Mouse (Mus musculus): ENCODE measurements around the gene 2410131K14Rik.
A peak's percentile ranks its signal among the peaks of the same experiment; 100 is the strongest.

Gene 2410131K14Rik

GRCm38 (mm10) chr5:118244606-118245443 lies at the start of gene 2410131K14Rik, which contains the start of gene Rnft2:
Gene 2410131K14Rik, plus strand, starts transcription at chr5:118245227.
Gene Rnft2, minus strand, starts transcription at chr5:118245116.
- DNase-seq: peak; percentile 100

DNA sequence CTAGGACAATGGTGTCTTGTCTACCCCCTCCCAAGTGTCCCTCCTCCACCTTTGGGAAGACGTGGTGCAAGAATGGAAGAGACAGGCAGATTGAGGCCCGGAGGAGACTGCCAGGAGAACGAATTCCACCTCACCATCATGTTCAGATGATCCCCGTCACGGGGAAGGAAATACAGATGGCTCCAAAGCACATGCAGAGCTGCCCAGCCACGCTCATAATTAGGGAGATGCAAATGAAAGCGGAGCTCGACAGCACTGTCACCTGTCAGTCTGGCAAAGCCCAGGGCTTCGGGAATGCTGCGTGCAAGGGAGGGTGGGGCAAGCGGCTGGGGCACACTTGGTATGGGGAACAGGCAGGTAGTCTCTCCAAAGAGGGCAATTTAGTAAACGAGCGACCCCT lies 47.6 kb upstream of the 2410131K14Rik start:
- DNase-seq: peak; percentile 63 to 69

DNA sequence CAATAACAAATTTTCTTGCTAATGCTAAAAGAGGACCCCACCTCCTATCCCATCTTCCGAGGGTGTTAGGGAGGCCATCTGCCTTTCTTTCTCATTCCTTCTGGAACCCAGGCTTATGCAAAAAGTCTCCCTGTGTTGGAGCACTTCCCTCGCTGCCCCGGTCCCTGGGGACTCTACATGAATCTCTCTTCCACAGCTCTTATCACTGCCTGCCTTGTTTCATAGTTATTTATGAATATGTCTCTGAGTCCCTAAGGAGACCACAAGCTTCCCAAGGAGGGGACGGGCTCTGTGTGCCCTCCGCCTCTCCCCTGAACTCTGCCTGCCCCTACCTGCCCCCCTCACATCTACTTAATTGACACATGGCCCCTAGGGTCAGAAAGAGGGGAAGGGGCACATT lies 45.4 kb upstream of the 2410131K14Rik start:
- no peak for DNase-seq

- no peak for DNase-seq
Measured at GRCm38 (mm10) chr5:118204675-118205440, 40.2 kb upstream of the 2410131K14Rik start.

DNA sequence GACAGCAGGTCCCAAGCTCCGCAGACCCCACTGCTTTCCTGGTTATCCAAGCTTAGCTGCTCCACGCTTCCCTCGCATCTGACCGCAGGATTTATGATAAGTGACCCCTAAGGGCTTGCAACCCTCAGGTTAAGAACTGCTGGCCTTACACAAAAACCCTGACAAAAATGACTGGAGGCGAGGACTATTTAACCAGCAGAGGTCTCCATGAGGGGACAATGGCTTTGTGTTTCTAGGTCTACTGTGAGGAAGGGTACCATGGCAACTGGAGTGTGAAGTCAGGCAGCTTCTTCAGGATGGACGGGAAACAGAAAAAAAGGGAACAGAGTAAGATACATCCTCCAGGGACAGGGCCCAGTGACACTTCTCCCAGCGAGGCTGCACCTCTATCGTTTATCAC lies 39.2 kb upstream of the 2410131K14Rik start:
- no peak for DNase-seq

- peak in 1 of 2 experiments; percentile 22 for DNase-seq
Measured at GRCm38 (mm10) chr5:118214012-118214411, 31.0 kb upstream of the 2410131K14Rik start.

DNA sequence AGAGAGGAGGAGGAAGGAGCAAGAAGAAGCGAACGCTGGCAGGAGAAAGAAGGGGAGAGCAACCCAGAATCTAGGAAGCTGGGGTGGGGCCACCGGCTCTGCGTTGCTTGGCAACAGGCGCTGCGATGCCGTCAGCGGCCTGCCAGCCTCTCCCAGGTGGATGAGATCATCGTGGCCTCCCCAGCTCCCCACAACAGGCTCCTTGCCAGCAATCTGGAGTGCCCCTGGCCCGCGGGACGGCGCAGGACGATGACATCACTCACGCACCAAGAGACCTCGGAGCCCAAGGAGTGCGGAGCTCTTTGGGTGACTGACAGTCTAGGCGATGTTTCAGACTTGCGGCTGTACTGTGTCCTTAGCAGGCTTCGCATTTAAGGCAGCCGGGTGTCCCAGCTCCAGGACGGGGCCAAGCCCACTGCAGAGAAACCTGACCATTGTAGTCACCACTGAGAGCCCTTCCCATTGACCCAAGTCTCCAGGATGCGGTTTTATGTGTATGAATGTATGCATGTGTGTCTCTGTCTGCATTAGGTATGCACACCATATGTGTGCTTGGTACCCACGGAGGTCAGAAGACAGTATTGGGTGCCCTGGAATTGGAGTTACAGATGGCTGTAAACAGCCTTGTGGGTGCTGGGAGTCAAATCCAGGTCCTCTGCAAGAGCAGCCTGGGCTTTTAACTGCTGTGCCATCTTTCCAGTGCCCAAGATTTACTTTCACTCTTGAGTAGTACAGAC lies 30.4 kb upstream of the 2410131K14Rik start:
- peak; percentile 95 to 96 for DNase-seq

- DNase-seq: no peak
Measured at GRCm38 (mm10) chr5:118217410-118217809, 27.6 kb upstream of the 2410131K14Rik start.

GRCm38 (mm10) chr5:118223142-118223757 lies 21.8 kb upstream of the 2410131K14Rik start:
- DNase-seq: no peak

GRCm38 (mm10) chr5:118230071-118230611 lies 14.9 kb upstream of the 2410131K14Rik start:
- DNase-seq: no peak

- peak; percentile 26 to 40 for DNase-seq
Measured at GRCm38 (mm10) chr5:118236891-118237290, 8.1 kb upstream of the 2410131K14Rik start.

DNA sequence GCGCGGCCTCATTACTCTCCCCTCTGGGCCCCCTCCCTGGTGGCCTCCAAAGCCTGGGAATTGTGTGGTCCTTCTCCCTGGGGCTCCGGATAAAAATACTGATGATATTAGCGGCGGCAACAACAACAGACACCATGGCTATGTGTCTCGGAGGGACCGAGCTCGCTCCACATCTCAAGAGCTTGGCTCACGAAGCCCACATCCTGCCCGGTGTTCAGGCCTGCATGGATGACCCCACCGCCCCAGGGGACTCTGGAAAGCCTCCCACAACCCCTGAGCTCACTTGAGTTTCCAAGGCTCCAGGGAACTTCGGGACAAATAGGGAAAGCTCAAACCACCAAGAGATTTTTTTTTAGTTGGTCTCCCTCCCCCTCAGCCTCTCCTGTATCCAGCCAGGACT lies 5.4 kb upstream of the 2410131K14Rik start:
- DNase-seq: no peak

DNA sequence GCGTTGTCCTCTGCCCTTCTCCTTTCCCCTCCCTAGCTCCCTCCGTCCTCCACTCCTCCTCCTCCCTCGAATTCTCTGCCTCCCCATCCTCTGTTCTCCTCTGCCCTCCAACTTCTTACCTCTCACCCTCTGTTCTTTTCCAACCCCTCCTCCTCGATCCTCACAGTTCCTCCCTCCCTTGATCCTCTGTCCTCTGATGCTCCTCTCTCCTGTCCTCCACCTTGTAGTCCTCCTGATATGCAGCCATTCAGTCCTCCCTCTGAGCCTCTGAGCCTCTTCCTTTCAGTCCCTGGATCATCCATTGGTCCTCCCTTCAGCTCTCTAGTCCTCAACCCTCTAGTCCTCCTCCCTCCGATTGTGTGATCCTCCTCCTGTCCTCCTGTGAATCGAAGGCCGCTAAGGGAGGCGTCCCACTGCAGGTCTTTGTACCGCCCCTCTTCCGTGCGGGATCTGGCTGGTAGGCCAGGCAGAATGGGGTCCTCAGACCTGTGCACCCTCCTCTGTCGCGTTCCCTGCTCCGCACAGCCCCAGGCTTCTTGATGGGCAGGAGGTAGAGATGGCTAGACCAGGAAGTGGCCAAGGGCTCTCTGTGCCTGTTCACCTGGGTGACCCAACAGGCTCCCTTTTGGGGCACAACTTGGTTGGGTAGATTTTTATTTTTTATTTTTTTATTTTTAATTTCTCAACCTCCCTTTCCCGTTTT lies 730 bp downstream of the 2410131K14Rik start:
- peak; percentile 35 to 46 for DNase-seq

GRCm38 (mm10) chr5:118247378-118247777 lies 2.4 kb downstream of the 2410131K14Rik start:
- DNase-seq: no peak

- no peak for DNase-seq
Measured at GRCm38 (mm10) chr5:118250987-118251386, 6.0 kb downstream of the 2410131K14Rik start.

DNA sequence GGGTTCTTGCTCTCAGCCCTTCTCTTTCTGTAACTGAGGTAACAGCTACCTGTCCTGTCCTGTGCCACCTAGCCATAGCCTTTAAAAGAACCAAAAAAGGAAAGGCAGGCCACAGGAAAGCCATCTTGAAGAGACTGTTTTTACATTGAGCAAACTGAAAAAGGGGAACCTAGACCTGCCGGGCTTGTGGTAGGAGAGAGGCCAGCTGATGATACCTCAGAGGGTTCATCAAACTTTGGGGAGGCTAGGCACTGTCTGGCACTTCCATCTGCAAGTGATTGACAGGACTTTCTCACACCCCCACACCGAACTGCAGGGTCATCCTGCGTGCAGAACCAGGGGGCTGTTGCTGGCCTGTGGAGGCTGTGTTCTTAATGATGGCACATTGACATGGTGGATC lies 8.5 kb downstream of the 2410131K14Rik start:
- no peak for DNase-seq

DNA sequence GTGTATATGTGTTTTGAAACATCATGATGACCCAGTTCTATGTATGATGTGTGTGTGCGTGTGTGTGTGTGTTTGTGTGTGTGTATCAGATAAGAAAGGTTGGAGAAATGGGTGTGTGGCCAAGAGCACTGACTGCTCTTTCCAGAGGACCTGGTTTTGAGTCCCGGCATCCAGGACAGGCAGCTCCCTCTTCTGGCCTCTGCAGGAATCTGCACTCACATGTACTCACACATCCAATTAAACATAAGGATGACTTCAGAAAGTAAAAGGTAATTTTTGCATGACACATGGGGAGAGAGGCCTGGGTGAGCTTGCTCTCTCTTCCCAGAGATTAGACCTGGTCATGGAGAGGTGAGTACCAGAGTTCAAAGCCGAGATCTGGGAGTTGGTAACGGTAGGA lies 12.0 kb downstream of the 2410131K14Rik start:
- DNase-seq: no peak

GRCm38 (mm10) chr5:118259152-118259551 lies 14.1 kb downstream of the 2410131K14Rik start:
- DNase-seq: peak; percentile 82 to 87

- no peak for DNase-seq
Measured at GRCm38 (mm10) chr5:118259636-118260035, 14.6 kb downstream of the 2410131K14Rik start.

- no peak for DNase-seq
Measured at GRCm38 (mm10) chr5:118260055-118260454, 15.0 kb downstream of the 2410131K14Rik start.

DNA sequence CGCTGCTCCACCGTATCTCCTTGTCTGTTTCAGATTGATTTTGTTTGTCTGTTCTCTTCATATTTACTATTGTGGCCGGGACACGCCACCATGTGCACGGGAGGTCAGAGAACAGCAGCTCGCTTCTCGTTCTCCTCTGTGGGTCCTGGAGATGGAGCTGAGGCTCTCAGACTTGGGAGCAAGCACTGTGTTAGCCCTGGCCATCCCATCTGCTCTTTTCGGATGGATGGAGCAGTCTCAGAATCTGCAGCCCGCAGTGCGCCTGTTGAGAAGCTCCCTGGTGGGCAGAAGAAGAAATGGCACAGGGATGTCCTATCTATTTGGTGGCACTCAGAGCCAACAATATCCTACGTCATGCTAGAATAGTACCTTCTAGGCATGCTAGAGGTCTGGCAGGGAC lies 15.6 kb downstream of the 2410131K14Rik start:
- DNase-seq: peak; percentile 56 to 58

GRCm38 (mm10) chr5:118261181-118261580 lies 16.2 kb downstream of the 2410131K14Rik start:
- peak in 1 of 2 experiments; percentile 42 for DNase-seq
